Mouse (Mus musculus) olfactory bulb, adult 2 months (tissue): ENCODE results near the gene Gab3.
"Not testable (repeated sequence)": the region's sequence is repeated elsewhere in the genome, so short reads cannot be mapped to it uniquely, and the experiment has no call there.

Source experiments
- CTCF ChIP-seq: fragments of 200-500 bp; IDR thresholded peaks from 2 replicates; pipeline ENCODE4 v1.5.1; 2012; ENCODE audit warnings: low read depth, mild to moderate bottlenecking, low read length, moderate library complexity; ENCODE audit not compliant: insufficient read depth
- POLR2A ChIP-seq: fragments of 200-500 bp; IDR thresholded peaks from 2 replicates; pipeline ENCODE4 v1.6.1; 2012; ENCODE audit warnings: mild to moderate bottlenecking, low read depth, low read length, moderate library complexity; ENCODE audit not compliant: insufficient read depth

DNA sequence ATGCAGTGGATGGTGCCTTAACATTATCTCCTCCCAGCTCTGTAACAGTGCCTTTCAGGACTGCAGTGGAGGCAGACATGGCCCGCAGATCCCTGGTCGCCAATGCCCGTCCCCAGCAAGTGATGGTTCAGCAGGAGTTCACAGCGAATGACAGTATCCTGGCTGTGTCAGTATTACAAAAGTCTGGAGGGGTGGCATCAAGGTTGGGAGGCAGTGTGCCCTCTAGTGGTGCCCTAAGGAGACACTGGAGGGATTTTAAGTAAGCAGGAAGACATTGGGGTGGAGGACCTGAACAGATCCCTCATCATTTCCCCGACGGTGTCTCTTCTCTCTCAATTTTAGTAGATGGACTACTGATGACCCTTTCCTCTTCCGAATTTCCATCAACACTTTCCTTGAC, 126.1 kb downstream of the Gab3 start:
- not testable (repeated sequence) for TF ChIP-seq CTCF, POLR2A
